Comparison of ENCODE assay signal across 15 mouse cellular contexts in genomic region chr2:140570874-140571273, GRCm38 (mm10).
"Had no signal": no experiment of that assay in that cellular context is flagged by ENCODE, and none has a peak within 500 bp of the region (broad histone marks: within the 10 kb centered on the region; RNA-seq: fewer than 3 reads in every experiment).

No protein-coding gene starts in this region.

- DNase-seq: gastrocnemius, postnatal 14 days; gastrocnemius, postnatal 36 days; heart, adult 11 months; heart, adult 2 months; heart, postnatal 14 days; heart, postnatal 36 days; kidney, adult 11 months; kidney, adult 2 months; kidney, adult 9 months; kidney, postnatal 14 days; kidney, postnatal 4 days; liver; liver, embryonic 13.5 days had no signal

- ATAC-seq: hindbrain, postnatal 0 days; intestine, embryonic 16.5 days had no signal
